Mouse (Mus musculus) liver, embryonic 14 days (tissue): Measurements from ENCODE around the gene Hspa12b. TPM values are rescaled to one million over a fixed set of nuclear protein-coding genes. Genes with fewer than 3 reads are reported as not detected.

Source experiments
- polyA plus RNA-seq: library from polyadenylated mRNA; depleted of rRNA; stranded (reverse); fragments of >200 nt; gene quantifications from 2 replicates; pipeline ENCODE4 v1.2.3, GENCODE M21; 2012; rRNA removed

Hspa12b gene
- 2.1 and 2.3 TPM in 2 replicates for polyA plus RNA-seq

DNA sequence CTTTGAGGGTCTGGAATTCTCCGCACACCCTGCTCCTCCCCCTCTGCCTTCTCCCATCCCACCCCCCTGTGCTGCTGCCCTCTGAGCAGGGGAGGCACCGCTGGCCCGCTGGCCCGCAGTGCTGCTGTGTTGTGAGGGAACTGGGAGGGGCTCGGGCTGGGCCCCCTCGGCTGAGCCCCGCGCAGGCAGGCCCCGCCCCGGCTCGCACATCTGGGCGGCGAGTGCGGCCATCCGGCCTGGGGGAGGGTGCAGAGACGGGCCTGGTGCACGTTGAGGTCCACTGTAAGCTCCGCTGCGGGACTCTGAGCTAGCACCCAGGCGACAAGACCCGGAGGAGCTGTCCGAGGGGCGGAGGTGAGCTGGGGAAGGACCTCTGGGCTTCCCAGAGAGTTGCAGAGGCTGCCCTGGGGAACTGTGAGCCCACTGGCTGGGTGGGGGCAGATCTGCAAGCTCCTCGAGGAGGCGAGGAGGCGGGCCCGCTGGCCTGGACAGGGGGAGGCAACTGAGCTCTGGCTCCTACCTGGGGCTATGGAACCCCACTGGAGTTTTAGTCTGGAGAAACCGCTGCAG is at the start of gene Hspa12b:
TSS of gene Hspa12b (plus strand) at position 120 of the 570 bp plus-strand sequence.

DNA sequence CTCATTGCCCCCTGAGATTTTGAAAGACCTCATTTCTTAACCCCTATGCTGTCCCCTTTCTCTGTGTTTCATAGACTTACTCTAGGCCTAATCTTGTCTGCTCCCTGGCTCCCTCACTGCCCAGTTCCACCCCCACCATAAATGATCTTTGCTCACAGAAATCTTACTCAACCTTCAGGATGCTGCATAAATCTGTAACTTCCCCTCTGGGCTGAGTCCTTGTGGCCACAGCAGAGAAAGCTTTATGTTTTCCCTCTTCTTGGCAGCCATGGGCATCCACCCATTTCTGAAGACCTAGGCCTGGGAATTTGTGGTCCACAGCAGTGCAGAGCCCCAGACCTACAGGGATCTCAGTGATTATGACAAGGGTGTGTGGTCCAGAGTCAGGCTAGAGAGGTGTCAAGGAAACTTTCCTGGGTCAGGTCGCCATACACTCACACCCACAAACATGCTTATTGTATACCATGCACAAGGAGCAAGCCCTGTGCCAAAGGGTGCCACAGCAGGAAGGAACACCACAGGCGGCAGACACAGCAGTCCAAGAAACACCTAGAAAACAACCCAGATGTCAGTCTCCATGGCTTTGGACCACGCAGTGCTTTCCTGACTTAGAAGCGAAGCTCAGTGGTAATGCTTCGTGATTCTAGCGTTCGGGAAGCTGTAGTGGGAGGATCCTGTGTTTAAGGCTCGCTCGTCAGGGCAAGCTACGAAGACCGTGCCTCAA is 40.3 kb upstream of the Hspa12b start, which contains the start of gene Siglec1:
TSS of gene Siglec1 (minus strand) at position 99 of the 724 bp plus-strand sequence.

DNA sequence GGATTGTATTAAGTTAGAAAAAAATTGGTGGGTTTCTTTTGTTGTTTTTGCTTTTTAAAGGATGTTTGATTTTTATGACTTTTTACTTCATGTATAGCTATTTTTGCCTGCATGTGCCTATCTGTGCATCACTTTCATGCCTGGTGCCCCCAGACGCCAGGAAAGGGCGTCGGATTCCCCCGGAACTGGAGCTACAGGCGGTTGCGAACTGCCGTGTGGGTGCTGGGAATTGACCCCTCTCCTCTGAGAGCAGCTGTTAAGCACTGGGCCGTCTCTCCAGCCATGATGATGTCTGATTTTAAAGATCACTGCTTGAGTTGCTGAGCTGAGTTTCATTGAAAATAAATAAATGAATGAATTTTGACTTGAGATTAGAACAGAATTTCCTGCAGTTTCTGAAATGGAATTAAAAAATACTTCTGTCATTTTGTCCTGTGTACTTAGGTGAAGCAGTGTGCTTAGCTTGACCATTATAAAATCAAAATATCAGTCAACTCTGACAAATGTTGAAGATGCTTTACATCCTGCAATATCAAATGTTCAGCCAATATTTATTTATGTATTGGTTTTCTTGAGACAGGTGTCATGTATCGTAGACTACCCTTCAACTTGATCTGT is 6.0 kb downstream of the Hspa12b start, which contains the start of gene Gm11037:
TSS of gene Gm11037 (plus strand) at position 568 of the 618 bp plus-strand sequence.

DNA sequence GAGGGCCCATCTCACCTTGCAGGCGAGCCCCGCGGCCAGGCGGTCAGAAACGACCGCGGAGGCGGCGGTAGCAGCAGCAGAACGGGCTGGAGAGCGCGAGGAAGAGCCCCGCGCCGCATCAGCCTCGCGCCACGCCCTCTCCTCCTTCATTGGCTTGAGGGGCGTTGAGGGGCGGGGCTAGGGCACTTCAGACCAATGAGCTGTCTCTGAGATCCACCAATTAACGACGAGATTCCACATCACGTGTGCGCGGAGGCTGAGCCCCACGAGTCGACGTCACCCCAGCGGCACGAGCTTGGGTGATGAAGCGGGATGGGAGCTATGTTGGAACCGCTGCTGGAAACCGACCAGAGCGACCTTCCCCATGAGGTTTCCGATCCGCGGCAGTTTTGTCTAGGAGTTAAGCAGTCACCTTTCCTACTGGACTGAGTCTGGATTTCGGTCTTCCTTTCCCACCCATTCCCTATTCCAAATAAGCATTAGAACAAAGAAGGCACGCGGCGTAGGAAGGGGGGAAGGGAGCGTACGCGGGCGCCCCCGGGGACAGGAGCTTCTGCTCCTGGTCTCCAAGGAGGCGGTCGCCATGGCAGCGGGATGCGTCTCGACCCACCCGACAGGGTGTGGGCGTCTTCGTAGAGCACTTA is 33.0 kb downstream of the Hspa12b start, which contains the start of gene 1700037H04Rik:
TSS of gene 1700037H04Rik (minus strand) at position 144 of the 644 bp plus-strand sequence.

DNA sequence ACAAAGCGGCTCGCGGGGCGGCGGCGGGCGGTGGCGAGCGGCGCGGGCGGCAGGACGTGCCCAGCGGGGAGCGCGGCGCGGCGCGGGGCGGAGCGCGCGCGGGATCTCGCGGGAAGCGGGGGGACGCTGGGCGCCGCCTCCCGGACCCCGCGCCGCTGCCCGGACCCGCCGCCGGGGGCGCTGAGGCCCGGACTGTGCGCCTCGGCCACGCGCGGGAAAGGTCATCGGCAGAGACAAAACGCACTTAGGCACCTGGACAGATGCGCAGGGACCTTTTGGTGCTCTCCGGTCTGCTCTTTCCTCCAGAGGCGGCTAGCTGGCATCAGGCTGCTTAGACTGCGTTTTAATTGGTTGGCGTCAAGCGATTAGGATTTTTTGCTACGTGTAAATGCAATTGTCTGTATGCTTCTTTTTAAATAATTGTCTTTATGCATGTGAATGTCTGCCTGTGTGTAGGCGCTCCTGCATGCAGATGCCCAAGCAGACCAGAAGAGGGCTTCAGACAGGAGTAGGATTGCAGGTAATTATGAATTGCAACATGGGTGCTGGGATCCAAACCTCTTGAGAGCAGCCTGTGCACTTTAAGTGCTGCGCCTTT is 53.0 kb downstream of the Hspa12b start, which contains the start of gene Cenpb:
TSS of gene Cenpb (minus strand) at position 78 of the 598 bp plus-strand sequence.

DNA sequence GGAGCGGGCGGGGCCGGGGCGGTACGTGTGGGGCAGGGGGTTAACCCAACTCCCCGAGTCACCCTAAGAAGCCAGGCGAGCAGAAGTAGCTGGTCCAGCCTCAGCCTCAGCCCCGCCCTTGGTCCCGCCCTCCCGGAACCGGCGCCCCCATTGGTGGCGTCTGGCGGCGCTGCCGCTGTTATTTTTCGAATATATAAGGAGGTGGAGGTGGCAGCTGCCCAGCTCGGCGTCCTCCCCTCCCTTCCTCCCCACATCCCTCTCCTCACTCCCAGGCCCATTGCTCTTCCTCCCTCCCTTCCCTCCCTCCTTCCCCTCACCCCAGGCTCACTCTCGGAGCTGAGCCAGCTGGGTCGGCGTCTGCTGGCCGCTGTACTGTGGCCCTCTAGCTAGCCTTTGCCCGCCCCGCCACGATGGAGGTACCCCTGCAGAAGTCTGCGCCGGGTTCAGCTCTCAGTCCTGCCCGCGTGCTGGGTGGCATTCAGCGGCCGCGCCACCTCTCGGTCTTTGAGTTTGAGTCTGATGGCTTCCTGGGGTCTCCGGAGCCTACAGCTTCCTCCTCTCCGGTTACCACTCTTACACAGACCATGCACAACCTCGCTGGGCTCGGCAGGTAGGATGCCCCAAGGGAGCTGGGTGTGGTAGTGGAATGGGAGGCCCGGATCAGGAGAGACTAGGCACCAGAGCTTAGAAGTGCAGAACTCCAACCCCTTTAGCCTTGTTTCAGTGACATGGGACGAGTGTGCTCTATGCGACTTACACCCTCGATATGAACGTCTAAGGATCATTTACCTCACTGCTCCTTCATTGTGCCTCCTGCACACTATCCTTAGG is 59.9 kb downstream of the Hspa12b start, which contains the start of the genes Cdc25b and Spef1:
TSS of gene Cdc25b (plus strand) at position 179 of the 831 bp plus-strand sequence.
TSS of gene Spef1 (minus strand) at position 512 of the 831 bp plus-strand sequence.

Other genes with a start within 250 kb of the Hspa12b start
- 4.0 and 4.6 TPM in 2 replicates for gene 4930402H24Rik, start 220.9 kb upstream of the Hspa12b start, polyA plus RNA-seq
- 2.9 and 3.9 TPM in 2 replicates for gene Atrn, start 220.8 kb upstream of the Hspa12b start, polyA plus RNA-seq
- gene Gfra4, start 84.2 kb upstream of the Hspa12b start, polyA plus RNA-seq, result 0.22 and 0.55 TPM in 2 replicates
- 0.37 and 0.72 TPM in 2 replicates for gene Adam33, start 63.5 kb upstream of the Hspa12b start, polyA plus RNA-seq
- 0.74 and 1.1 TPM in 2 replicates for gene Siglec1, start 40.5 kb upstream of the Hspa12b start, polyA plus RNA-seq
- gene Gm11037, start 6.2 kb downstream of the Hspa12b start, polyA plus RNA-seq, result not detected in 2 replicates
- 88.6 and 97.1 TPM in 2 replicates for gene 1700037H04Rik, start 32.8 kb downstream of the Hspa12b start, polyA plus RNA-seq
- gene Cenpb, start 52.8 kb downstream of the Hspa12b start, polyA plus RNA-seq, result 11.9 and 12.4 TPM in 2 replicates
- 138 and 163 TPM in 2 replicates for gene Cdc25b, start 59.7 kb downstream of the Hspa12b start, polyA plus RNA-seq
- 1.7 and 2.5 TPM in 2 replicates for gene Spef1, start 60.0 kb downstream of the Hspa12b start, polyA plus RNA-seq
- gene Ap5s1, start 79.8 kb downstream of the Hspa12b start, polyA plus RNA-seq, result 13.9 and 20.2 TPM in 2 replicates
- gene Mavs, start 106.8 kb downstream of the Hspa12b start, polyA plus RNA-seq, result 22.2 and 25.7 TPM in 2 replicates
- 15.1 and 17.9 TPM in 2 replicates for gene Pank2, start 135.2 kb downstream of the Hspa12b start, polyA plus RNA-seq
- gene Rnf24, start 225.6 kb downstream of the Hspa12b start, polyA plus RNA-seq, result 0.50 and 0.60 TPM in 2 replicates